In the genomic region with DNA sequence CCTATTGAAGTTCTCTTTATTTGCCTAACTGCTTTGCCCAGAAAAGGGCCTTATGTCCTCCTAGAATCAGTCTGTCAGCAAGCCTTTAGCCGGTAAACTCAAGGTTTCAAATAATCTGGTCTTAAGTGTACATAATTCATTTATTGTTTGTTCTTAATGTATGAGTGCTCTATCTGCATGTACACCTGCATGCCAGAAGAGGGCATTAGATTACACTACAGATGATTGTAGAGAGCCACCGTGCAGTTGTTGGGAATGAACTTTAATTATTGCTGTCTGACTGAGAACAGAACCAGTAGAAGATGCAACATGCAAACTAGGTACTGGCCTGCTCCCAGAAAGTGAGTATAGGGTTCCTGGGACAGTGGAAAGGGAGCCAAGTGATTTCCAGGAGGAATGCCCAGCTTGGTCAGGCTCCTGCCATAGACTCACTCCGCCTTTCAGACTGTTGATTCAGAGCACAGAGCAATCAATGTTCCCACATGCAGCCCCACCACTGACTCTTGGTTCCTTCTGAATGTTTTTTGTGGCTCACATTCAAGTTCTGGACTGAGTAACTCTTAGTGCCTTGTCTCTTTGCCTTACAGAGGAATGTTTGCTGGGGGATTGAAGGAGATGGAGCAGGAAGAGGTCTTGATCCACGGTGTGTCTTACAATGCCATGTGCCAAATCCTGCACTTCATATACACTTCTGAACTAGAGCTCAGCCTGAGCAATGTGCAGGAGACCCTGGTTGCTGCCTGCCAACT, we compare ENCODE assay signal across 12 mouse cellular contexts. TPM values are rescaled to one million over a fixed set of nuclear protein-coding genes. Genes with fewer than 3 reads are reported as not detected.
DNase-seq lines count a peak whose midpoint lies in the region; ATAC-seq and TF ChIP-seq lines count a peak whose summit lies in the region.
"Had no signal": no experiment of that assay in that cellular context is flagged by ENCODE, and none has a peak within 500 bp of the region (broad histone marks: within the 10 kb centered on the region; RNA-seq: fewer than 3 reads in every experiment).

No protein-coding gene starts in this region.

- peaks cover 55% of the 10 kb centered on the region for H3K36me3 ChIP-seq in intestine, postnatal 0 days (ENCODE audit: control insufficient read depth, insufficient read depth)
- H3K36me3 ChIP-seq in intestine, embryonic 15.5 days = peaks cover 34% of the 10 kb centered on the region
- peaks cover 67% of the 10 kb centered on the region for H3K36me3 ChIP-seq in midbrain, embryonic 14.5 days (ENCODE audit: control insufficient read depth, insufficient read depth, low read length)
- peaks cover 21% of the 10 kb centered on the region for H3K36me3 ChIP-seq in midbrain, embryonic 16.5 days (ENCODE audit: control insufficient read depth, insufficient read depth, low read length)
- H3K36me3 ChIP-seq in stomach, postnatal 0 days (ENCODE audit: control insufficient read depth, insufficient read depth, low read length) = peaks cover 10% of the 10 kb centered on the region

- no peaks in the 10 kb centered on the region for H3K27me3 ChIP-seq in intestine, postnatal 0 days (replicated peaks; ENCODE audit: control insufficient read depth, insufficient read depth, low read length)
- H3K27me3 ChIP-seq in intestine, embryonic 15.5 days (replicated peaks) = no peaks in the 10 kb centered on the region
- no peaks in the 10 kb centered on the region for H3K27me3 ChIP-seq in midbrain, embryonic 14.5 days (ENCODE audit: control insufficient read depth, insufficient read depth, low read length)
- H3K27me3 ChIP-seq in midbrain, embryonic 16.5 days (ENCODE audit: control insufficient read depth, insufficient read depth, low read depth, low read length) = no peaks in the 10 kb centered on the region
- H3K27me3 ChIP-seq in stomach, postnatal 0 days (ENCODE audit: control insufficient read depth, insufficient read depth, low read length) = no peaks in the 10 kb centered on the region

- DNase-seq in adrenal gland, adult 2 months = peak; percentile 38
- no peak for DNase-seq in adrenal gland, postnatal 25 days
- peak; percentile 16 for DNase-seq in midbrain, embryonic 14.5 days
- no peak for DNase-seq in stomach, postnatal 0 days (ENCODE audit: low spot score)
- no peak for DNase-seq in embryo, embryonic 11 days
- DNase-seq: gastrocnemius, postnatal 36 days had no signal

- ATAC-seq in intestine, postnatal 0 days = no peak
- ATAC-seq in intestine, embryonic 15.5 days = no peak
- no peak for ATAC-seq in midbrain, embryonic 14.5 days (ENCODE audit: low FRiP score, low TSS enrichment)
- ATAC-seq in midbrain, embryonic 16.5 days = no peak
- ATAC-seq in stomach, postnatal 0 days (ENCODE audit: low FRiP score, low TSS enrichment) = 0 out of 2 replicates have a peak, but pooled peaks have one; percentile 33
- ATAC-seq: activated CD4-positive, CD25-positive, alpha-beta regulatory T cell, adult 4 months had no signal

- no peak for TF ChIP-seq EP300 in stomach, postnatal 0 days (optimal IDR thresholded peaks at IDR 0.05)

- no peak overlapping the region for H3K9ac ChIP-seq in intestine, postnatal 0 days (ENCODE audit: low read depth, low read length)
- no peak overlapping the region for H3K9ac ChIP-seq in intestine, embryonic 15.5 days
- no peak overlapping the region for H3K9ac ChIP-seq in midbrain, embryonic 14.5 days (replicated peaks; ENCODE audit: low read length)
- H3K9ac ChIP-seq in midbrain, embryonic 16.5 days (ENCODE audit: low read depth, low read length) = no peak overlapping the region
- no peak overlapping the region for H3K9ac ChIP-seq in stomach, postnatal 0 days (ENCODE audit: low read length)

- peak; percentile 70 for TF ChIP-seq CTCF in intestine, postnatal 0 days (IDR thresholded peaks at IDR 0.05; ENCODE audit: low read depth)
- TF ChIP-seq CTCF in stomach, postnatal 0 days (IDR thresholded peaks at IDR 0.05; ENCODE audit: low read depth) = peak; percentile 68

- H3K27ac ChIP-seq in intestine, postnatal 0 days (ENCODE audit: low read depth, low read length) = no peak overlapping the region
- no peak overlapping the region for H3K27ac ChIP-seq in intestine, embryonic 15.5 days
- no peak overlapping the region for H3K27ac ChIP-seq in midbrain, embryonic 14.5 days (replicated peaks; ENCODE audit: low read depth, low read length)
- H3K27ac ChIP-seq in midbrain, embryonic 16.5 days (ENCODE audit: low read length) = no peak overlapping the region
- H3K27ac ChIP-seq in stomach, postnatal 0 days (replicated peaks) = no peak overlapping the region

- H3K4me2 ChIP-seq in intestine, postnatal 0 days (replicated peaks; ENCODE audit: low read depth) = no peak overlapping the region
- H3K4me2 ChIP-seq in intestine, embryonic 15.5 days (replicated peaks) = no peak overlapping the region
- H3K4me2 ChIP-seq in midbrain, embryonic 14.5 days (ENCODE audit: low read length) = no peak overlapping the region
- H3K4me2 ChIP-seq in midbrain, embryonic 16.5 days (ENCODE audit: low read length) = no peak overlapping the region
- H3K4me2 ChIP-seq in stomach, postnatal 0 days (replicated peaks; ENCODE audit: low read depth) = no peak overlapping the region

- H3K4me1 ChIP-seq in intestine, postnatal 0 days (replicated peaks; ENCODE audit: control insufficient read depth, insufficient read depth, low read length) = no peaks in the 10 kb centered on the region
- H3K4me1 ChIP-seq in intestine, embryonic 15.5 days (replicated peaks) = no peaks in the 10 kb centered on the region
- no peaks in the 10 kb centered on the region for H3K4me1 ChIP-seq in midbrain, embryonic 14.5 days (ENCODE audit: control insufficient read depth, insufficient read depth, low read length)
- H3K4me1 ChIP-seq in midbrain, embryonic 16.5 days (ENCODE audit: control insufficient read depth, insufficient read depth, low read length) = no peaks in the 10 kb centered on the region
- no peaks in the 10 kb centered on the region for H3K4me1 ChIP-seq in stomach, postnatal 0 days (replicated peaks; ENCODE audit: control insufficient read depth, insufficient read depth)

- no peaks in the 10 kb centered on the region for H3K9me3 ChIP-seq in intestine, postnatal 0 days (ENCODE audit: control insufficient read depth)
- no peaks in the 10 kb centered on the region for H3K9me3 ChIP-seq in intestine, embryonic 15.5 days
- H3K9me3 ChIP-seq in midbrain, embryonic 14.5 days (ENCODE audit: control insufficient read depth, low read length) = no peaks in the 10 kb centered on the region
- H3K9me3 ChIP-seq in midbrain, embryonic 16.5 days (replicated peaks; ENCODE audit: control insufficient read depth, low read length, poor library complexity, severe bottlenecking) = no peaks in the 10 kb centered on the region
- H3K9me3 ChIP-seq in stomach, postnatal 0 days (ENCODE audit: control insufficient read depth, low read length) = no peaks in the 10 kb centered on the region

- 69% methylated on average over 4 of the region's 4 CpGs for WGBS in intestine, postnatal 0 days
- 71% methylated on average over 4 of the region's 4 CpGs for WGBS in intestine, embryonic 15.5 days
- 85% methylated on average over 4 of the region's 4 CpGs for WGBS in midbrain, embryonic 14.5 days
- WGBS in midbrain, embryonic 16.5 days = 78% methylated on average over 4 of the region's 4 CpGs
- 55% methylated on average over 4 of the region's 4 CpGs for WGBS in stomach, postnatal 0 days

- H3K4me3 ChIP-seq in intestine, postnatal 0 days (ENCODE audit: low read depth, low read length) = no peak overlapping the region
- H3K4me3 ChIP-seq in intestine, embryonic 15.5 days (replicated peaks) = no peak overlapping the region
- H3K4me3 ChIP-seq in midbrain, embryonic 14.5 days (replicated peaks; ENCODE audit: low read depth, low read length) = no peak overlapping the region
- no peak overlapping the region for H3K4me3 ChIP-seq in midbrain, embryonic 16.5 days (ENCODE audit: low read depth, low read length)
- H3K4me3 ChIP-seq in stomach, postnatal 0 days (ENCODE audit: low read depth, low read length) = no peak overlapping the region

RNA-seq across cellular contexts. Expression of a gene that starts 11.9 kb away (rescaled TPM):
- total RNA-seq in adrenal gland, adult 2 months (2021) = 10 to 100 TPM; 45.5 to 49.8 TPM
- 55.3 and 68.2 TPM in 2 replicates for polyA plus RNA-seq in adrenal gland, adult 2 months (2012; rRNA removed)
- total RNA-seq in adrenal gland, postnatal 25 days (2021) = 32.3 and 49.0 TPM in 2 replicates
- polyA plus RNA-seq in intestine, postnatal 0 days (2015; fragmentation: Nextera tagmentation; extraction: Ambion mirVana) = 29.0 and 29.9 TPM in 2 replicates
- polyA plus RNA-seq in intestine, embryonic 15.5 days (2015; fragmentation: Nextera tagmentation; extraction: Ambion mirVana) = 52.3 and 55.6 TPM in 2 replicates
- 75.5 and 75.6 TPM in 2 replicates for polyA plus RNA-seq in midbrain, embryonic 14.5 days (2014; fragmentation: Nextera tagmentation; extraction: Ambion mirVana)
- polyA plus RNA-seq in midbrain, embryonic 16.5 days (2015; fragmentation: Nextera tagmentation; extraction: Ambion mirVana) = 86.0 and 89.4 TPM in 2 replicates
- 32.0 and 34.0 TPM in 2 replicates for polyA plus RNA-seq in stomach, postnatal 0 days (2015; fragmentation: Nextera tagmentation; extraction: Ambion mirVana)

RNA-seq across cellular contexts. Expression of a gene that starts 25.8 kb away (rescaled TPM):
- 10 to 100 TPM in 1 of 2 experiments, 1 to 10 TPM in 1; 8.4 to 15.9 TPM for total RNA-seq in adrenal gland, adult 2 months (2021)
- 61.7 and 75.1 TPM in 2 replicates for polyA plus RNA-seq in adrenal gland, adult 2 months (2012; rRNA removed)
- total RNA-seq in adrenal gland, postnatal 25 days (2021) = 8.6 and 8.7 TPM in 2 replicates
- 6.3 and 6.9 TPM in 2 replicates for polyA plus RNA-seq in intestine, postnatal 0 days (2015; fragmentation: Nextera tagmentation; extraction: Ambion mirVana)
- 11.5 and 11.7 TPM in 2 replicates for polyA plus RNA-seq in intestine, embryonic 15.5 days (2015; fragmentation: Nextera tagmentation; extraction: Ambion mirVana)
- 0.55 and 1.0 TPM in 2 replicates for polyA plus RNA-seq in midbrain, embryonic 14.5 days (2014; fragmentation: Nextera tagmentation; extraction: Ambion mirVana)
- polyA plus RNA-seq in midbrain, embryonic 16.5 days (2015; fragmentation: Nextera tagmentation; extraction: Ambion mirVana) = 0.88 and 1.2 TPM in 2 replicates
- 7.8 and 10.7 TPM in 2 replicates for polyA plus RNA-seq in stomach, postnatal 0 days (2015; fragmentation: Nextera tagmentation; extraction: Ambion mirVana)
- total RNA-seq: common myeloid progenitor, adult 5-6 weeks; megakaryocyte-erythroid progenitor cell, adult 5-6 weeks had no signal
- polyA plus RNA-seq: activated CD4-positive, CD25-positive, alpha-beta regulatory T cell, adult 4 months had no signal

RNA-seq across cellular contexts. Expression of a gene that starts 38.6 kb away (rescaled TPM):
- total RNA-seq in adrenal gland, adult 2 months (2021) = 10 to 100 TPM; 53.9 to 65.4 TPM
- 138 and 157 TPM in 2 replicates for polyA plus RNA-seq in adrenal gland, adult 2 months (2012; rRNA removed)
- total RNA-seq in adrenal gland, postnatal 25 days (2021) = 74.8 and 76.0 TPM in 2 replicates
- polyA plus RNA-seq in intestine, postnatal 0 days (2015; fragmentation: Nextera tagmentation; extraction: Ambion mirVana) = 26.6 TPM in 2 replicates
- 38.0 and 43.0 TPM in 2 replicates for polyA plus RNA-seq in intestine, embryonic 15.5 days (2015; fragmentation: Nextera tagmentation; extraction: Ambion mirVana)
- polyA plus RNA-seq in midbrain, embryonic 14.5 days (2014; fragmentation: Nextera tagmentation; extraction: Ambion mirVana) = 37.2 and 39.8 TPM in 2 replicates
- polyA plus RNA-seq in midbrain, embryonic 16.5 days (2015; fragmentation: Nextera tagmentation; extraction: Ambion mirVana) = 47.5 and 47.9 TPM in 2 replicates
- polyA plus RNA-seq in stomach, postnatal 0 days (2015; fragmentation: Nextera tagmentation; extraction: Ambion mirVana) = 19.4 and 22.7 TPM in 2 replicates

Comparison
In these comparisons a context has a peak if more than half of its experiments do, and no peak if none do; other contexts are left out.
1. DNase-seq: peak in adrenal gland, adult 2 months (single experiment) and midbrain, embryonic 14.5 days (single experiment); none in adrenal gland, postnatal 25 days (single experiment), stomach, postnatal 0 days (single experiment) and embryo, embryonic 11 days (single experiment).